Mouse (Mus musculus) neural tube, embryonic 12.5 days (tissue): ENCODE measurements around the gene 1700011L22Rik. TPM values are rescaled to one million over a fixed set of nuclear protein-coding genes. Genes with fewer than 3 reads are reported as not detected.

Source experiments
- ATAC-seq: fragments of 200-750 bp; cut with Nextera tagmentation; 2 replicates; pipeline ENCODE4 v1.8.0; 2017; ENCODE audit warnings: low read depth, mild to moderate bottlenecking, moderate TSS enrichment, moderate library complexity; ENCODE audit not compliant: low FRiP score
- H3K27ac ChIP-seq: fragments of 300-500 bp; sonication (generic); 2 replicates; pipeline ENCODE4 v1.5.1; 2016
- H3K27me3 ChIP-seq: fragments of 300-500 bp; sonication (generic); replicated peaks from 2 replicates; pipeline ENCODE4 v1.6.1; 2016; ENCODE audit warnings: mild to moderate bottlenecking
- H3K36me3 ChIP-seq: fragments of 300-500 bp; sonication (generic); 2 replicates; pipeline ENCODE4 v1.6.1; 2016; ENCODE audit warnings: mild to moderate bottlenecking
- H3K4me1 ChIP-seq: fragments of 300-500 bp; sonication (generic); 2 replicates; pipeline ENCODE4 v1.6.1; 2016
- H3K4me2 ChIP-seq: fragments of 300-500 bp; sonication (generic); replicated peaks from 2 replicates; pipeline ENCODE4 v1.6.1; 2016; ENCODE audit warnings: mild to moderate bottlenecking
- H3K4me3 ChIP-seq: fragments of 300-500 bp; sonication (generic); 2 replicates; pipeline ENCODE4 v1.5.1; 2016
- H3K9ac ChIP-seq: fragments of 300-500 bp; sonication (generic); 2 replicates; pipeline ENCODE4 v1.6.1; 2016; ENCODE audit warnings: mild to moderate bottlenecking
- H3K9me3 ChIP-seq: fragments of 300-500 bp; sonication (generic); 2 replicates; pipeline ENCODE4 v1.6.1; 2016; ENCODE audit warnings: mild to moderate bottlenecking
- WGBS: fragments of 180-500 bp; shearing (Covaris S2); methylation state at CpG from one replicate; pipeline ENCODE4 v1.1.7; 2016; 5-methylcytosine and 5-hydroxymethylcytosine counted together
- polyA plus RNA-seq: library from polyadenylated mRNA; unstranded; fragments of >200 nt; fragmentation: Nextera tagmentation; extraction: Ambion mirVana; gene quantifications from 2 replicates; pipeline ENCODE4 v1.2.1, GENCODE M21; 2016

Gene 1700011L22Rik
- polyA plus RNA-seq, 1 experiment from 2014 or later = not detected

- Histone ChIP-seq H3K4me3 (no peak overlapping the region), H3K4me2 (no peak overlapping the region), H3K27me3 (no peaks in the 10 kb centered on the region), H3K4me1 (no peaks in the 10 kb centered on the region), H3K9me3 (no peaks in the 10 kb centered on the region), H3K27ac (no peak overlapping the region), H3K9ac (no peak overlapping the region), H3K36me3 (peaks cover 26% of the 10 kb centered on the region; the same call in 1 of the 2 replicates)
- WGBS = 88% methylated on average over 6 of the region's 6 CpGs
- no peak for ATAC-seq
These were observed 33.1 kb upstream of the 1700011L22Rik start for GRCm38 (mm10) chr8:79281376-79281890.

GRCm38 (mm10) chr8:79277264-79277870 lies 29.0 kb upstream of the 1700011L22Rik start:
- H3K4me3 ChIP-seq = no peak overlapping the region
- H3K27ac ChIP-seq = no peak overlapping the region
- WGBS = 84% methylated on average over 8 of the region's 8 CpGs
- no peak overlapping the region for H3K4me2 ChIP-seq
- no peaks in the 10 kb centered on the region for H3K9me3 ChIP-seq
- H3K4me1 ChIP-seq = no peaks in the 10 kb centered on the region
- H3K27me3 ChIP-seq = no peaks in the 10 kb centered on the region
- no peak overlapping the region for H3K9ac ChIP-seq
- peaks cover 34% of the 10 kb centered on the region for H3K36me3 ChIP-seq
- no peak for ATAC-seq

- 93% methylated on average over 10 of the region's 10 CpGs for WGBS
- Histone ChIP-seq H3K27ac (no peak overlapping the region), H3K36me3 (peaks cover 48% of the 10 kb centered on the region), H3K9me3 (no peaks in the 10 kb centered on the region), H3K27me3 (no peaks in the 10 kb centered on the region), H3K4me1 (no peaks in the 10 kb centered on the region), H3K4me3 (no peak overlapping the region), H3K9ac (no peak overlapping the region), H3K4me2 (no peak overlapping the region)
- no peak for ATAC-seq
These were observed 26.6 kb upstream of the 1700011L22Rik start for GRCm38 (mm10) chr8:79274940-79275339.

GRCm38 (mm10) chr8:79273776-79274175 lies 25.4 kb upstream of the 1700011L22Rik start:
- H3K27ac ChIP-seq = no peak overlapping the region
- H3K27me3 ChIP-seq = no peaks in the 10 kb centered on the region
- H3K4me3 ChIP-seq = no peak overlapping the region
- no peak overlapping the region for H3K9ac ChIP-seq
- no peaks in the 10 kb centered on the region for H3K9me3 ChIP-seq
- H3K4me1 ChIP-seq = no peaks in the 10 kb centered on the region
- no peak overlapping the region for H3K4me2 ChIP-seq
- H3K36me3 ChIP-seq = peaks cover 56% of the 10 kb centered on the region
- ATAC-seq = no peak
- WGBS = 92% methylated on average over 6 of the region's 6 CpGs

GRCm38 (mm10) chr8:79272676-79273075 lies 24.3 kb upstream of the 1700011L22Rik start:
- no peaks in the 10 kb centered on the region for H3K9me3 ChIP-seq
- peaks cover 62% of the 10 kb centered on the region for H3K36me3 ChIP-seq
- 78% methylated on average over 4 of the region's 4 CpGs for WGBS
- H3K27me3 ChIP-seq = no peaks in the 10 kb centered on the region
- no peak overlapping the region for H3K9ac ChIP-seq
- no peak overlapping the region for H3K27ac ChIP-seq
- H3K4me2 ChIP-seq = no peak overlapping the region
- no peak for ATAC-seq
- H3K4me1 ChIP-seq = no peaks in the 10 kb centered on the region
- H3K4me3 ChIP-seq = no peak overlapping the region

- Histone ChIP-seq H3K27me3 (no peaks in the 10 kb centered on the region), H3K9me3 (no peaks in the 10 kb centered on the region), H3K9ac (no peak overlapping the region), H3K36me3 (peaks cover 60% of the 10 kb centered on the region), H3K4me1 (no peaks in the 10 kb centered on the region), H3K4me3 (no peak overlapping the region), H3K27ac (no peak overlapping the region), H3K4me2 (no peak overlapping the region)
- 94% methylated on average over 7 of the region's 7 CpGs for WGBS
- ATAC-seq = no peak
These were observed 20.6 kb upstream of the 1700011L22Rik start for GRCm38 (mm10) chr8:79268921-79269320.

GRCm38 (mm10) chr8:79261920-79262319 lies 13.6 kb upstream of the 1700011L22Rik start:
- no peaks in the 10 kb centered on the region for H3K4me1 ChIP-seq
- no peaks in the 10 kb centered on the region for H3K27me3 ChIP-seq
- H3K9ac ChIP-seq = no peak overlapping the region
- no peak overlapping the region for H3K4me2 ChIP-seq
- peaks cover 5% of the 10 kb centered on the region; the same call in 1 of the 2 replicates for H3K9me3 ChIP-seq
- H3K27ac ChIP-seq = no peak overlapping the region
- no peaks in the 10 kb centered on the region for H3K36me3 ChIP-seq
- 91% methylated on average over 5 of the region's 5 CpGs for WGBS
- ATAC-seq = no peak
- no peak overlapping the region for H3K4me3 ChIP-seq

GRCm38 (mm10) chr8:79256076-79256705 lies 7.8 kb upstream of the 1700011L22Rik start:
- Histone ChIP-seq H3K36me3 (no peaks in the 10 kb centered on the region), H3K4me1 (no peaks in the 10 kb centered on the region), H3K27me3 (no peaks in the 10 kb centered on the region), H3K4me3 (no peak overlapping the region), H3K27ac (no peak overlapping the region), H3K9me3 (no peaks in the 10 kb centered on the region), H3K4me2 (no peak overlapping the region), H3K9ac (no peak overlapping the region)
- ATAC-seq = no peak
- 89% methylated on average over 8 of the region's 8 CpGs for WGBS

GRCm38 (mm10) chr8:79253742-79254141 lies 5.4 kb upstream of the 1700011L22Rik start:
- H3K27ac ChIP-seq = no peak overlapping the region
- H3K4me1 ChIP-seq = no peaks in the 10 kb centered on the region
- 91% methylated on average over 6 of the region's 6 CpGs for WGBS
- no peak overlapping the region for H3K4me2 ChIP-seq
- H3K27me3 ChIP-seq = no peaks in the 10 kb centered on the region
- no peaks in the 10 kb centered on the region for H3K36me3 ChIP-seq
- H3K9me3 ChIP-seq = no peaks in the 10 kb centered on the region
- no peak overlapping the region for H3K4me3 ChIP-seq
- no peak overlapping the region for H3K9ac ChIP-seq
- ATAC-seq = no peak

GRCm38 (mm10) chr8:79243422-79243821 lies 4.9 kb downstream of the 1700011L22Rik start:
- Histone ChIP-seq H3K27ac (no peak overlapping the region), H3K4me2 (no peak overlapping the region), H3K4me3 (no peak overlapping the region), H3K4me1 (no peaks in the 10 kb centered on the region; the same call in 1 of the 2 replicates), H3K27me3 (no peaks in the 10 kb centered on the region), H3K36me3 (no peaks in the 10 kb centered on the region), H3K9ac (no peak overlapping the region), H3K9me3 (no peaks in the 10 kb centered on the region)
- ATAC-seq = no peak
- WGBS = 94% methylated on average over 2 of the region's 2 CpGs

GRCm38 (mm10) chr8:79239996-79240395 lies 8.4 kb downstream of the 1700011L22Rik start:
- no peaks in the 10 kb centered on the region for H3K9me3 ChIP-seq
- WGBS = 86% methylated on average over 7 of the region's 7 CpGs

GRCm38 (mm10) chr8:79239320-79239719 lies 9.1 kb downstream of the 1700011L22Rik start:
- no peak overlapping the region for H3K4me2 ChIP-seq
- H3K27me3 ChIP-seq = no peaks in the 10 kb centered on the region
- no peaks in the 10 kb centered on the region for H3K4me1 ChIP-seq
- WGBS = 86% methylated on average over 3 of the region's 3 CpGs
- H3K9me3 ChIP-seq = no peaks in the 10 kb centered on the region
- no peak overlapping the region for H3K4me3 ChIP-seq
- H3K9ac ChIP-seq = no peak overlapping the region
- H3K36me3 ChIP-seq = no peaks in the 10 kb centered on the region
- no peak for ATAC-seq
- no peak overlapping the region for H3K27ac ChIP-seq

More at GRCm38 (mm10) chr8:79239996-79240395, 8.4 kb downstream of the 1700011L22Rik start:
- H3K9ac ChIP-seq = no peak overlapping the region
- H3K36me3 ChIP-seq = no peaks in the 10 kb centered on the region
- H3K4me1 ChIP-seq = no peaks in the 10 kb centered on the region
- H3K27me3 ChIP-seq = no peaks in the 10 kb centered on the region
- no peak overlapping the region for H3K27ac ChIP-seq
- no peak overlapping the region for H3K4me3 ChIP-seq
- ATAC-seq = no peak
- no peak overlapping the region for H3K4me2 ChIP-seq
